Mouse (Mus musculus): ENCODE data around the gene Gtf3c1.

The Gtf3c1 gene

GRCm38 (mm10) chr7:125618016-125618415 lies 89.6 kb downstream of the Gtf3c1 start:
- DNase-seq (ENCODE audit: low spot score), result no peak

GRCm38 (mm10) chr7:125615453-125615852 lies 92.1 kb downstream of the Gtf3c1 start:
- DNase-seq (ENCODE audit: low spot score), result no peak

DNA sequence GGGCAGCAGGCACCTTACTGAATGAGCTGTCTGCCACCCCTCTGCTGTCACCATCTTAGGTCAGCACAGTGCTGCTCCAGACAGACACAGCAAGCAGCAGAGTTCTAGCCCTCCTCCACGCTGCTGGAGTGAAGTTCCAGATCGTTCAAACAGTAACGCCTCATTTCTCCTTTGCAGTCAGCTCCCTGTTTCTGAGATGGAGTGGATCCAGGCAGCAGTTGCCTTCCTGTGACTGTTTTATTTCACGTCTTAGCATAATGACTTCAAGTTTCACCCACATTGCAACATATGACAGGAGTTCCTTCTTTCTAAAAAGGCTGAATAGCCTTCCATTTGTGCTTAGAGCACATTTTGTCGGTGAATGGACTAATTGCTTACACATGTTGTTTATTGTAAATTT lies 94.0 kb downstream of the Gtf3c1 start:
- DNase-seq (ENCODE audit: low spot score), result no peak

DNA sequence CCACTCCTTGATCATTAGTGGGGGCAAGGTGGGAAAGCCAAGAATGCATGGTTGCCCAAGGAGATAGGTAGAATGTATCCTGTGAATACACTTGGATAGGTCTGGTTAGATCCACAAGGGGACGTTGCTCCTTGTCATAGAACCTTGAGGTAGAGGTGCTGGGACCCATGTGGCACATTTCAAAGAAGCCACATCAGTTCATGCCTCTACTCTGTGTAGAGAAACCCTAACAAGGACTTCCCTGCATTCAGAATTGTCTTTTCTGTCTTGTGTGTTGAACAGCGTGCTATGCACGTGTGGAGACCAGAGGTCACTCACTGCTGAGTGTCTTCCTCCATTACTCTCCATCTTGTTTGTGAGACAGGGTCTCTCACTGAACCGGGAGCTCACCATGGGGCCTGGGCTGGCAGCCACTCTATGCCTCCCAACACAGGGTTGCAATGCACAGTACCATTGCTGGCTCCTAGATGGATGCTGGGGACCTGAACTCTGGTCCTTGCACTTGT lies 99.3 kb downstream of the Gtf3c1 start:
- DNase-seq (ENCODE audit: low spot score), result no peak

DNA sequence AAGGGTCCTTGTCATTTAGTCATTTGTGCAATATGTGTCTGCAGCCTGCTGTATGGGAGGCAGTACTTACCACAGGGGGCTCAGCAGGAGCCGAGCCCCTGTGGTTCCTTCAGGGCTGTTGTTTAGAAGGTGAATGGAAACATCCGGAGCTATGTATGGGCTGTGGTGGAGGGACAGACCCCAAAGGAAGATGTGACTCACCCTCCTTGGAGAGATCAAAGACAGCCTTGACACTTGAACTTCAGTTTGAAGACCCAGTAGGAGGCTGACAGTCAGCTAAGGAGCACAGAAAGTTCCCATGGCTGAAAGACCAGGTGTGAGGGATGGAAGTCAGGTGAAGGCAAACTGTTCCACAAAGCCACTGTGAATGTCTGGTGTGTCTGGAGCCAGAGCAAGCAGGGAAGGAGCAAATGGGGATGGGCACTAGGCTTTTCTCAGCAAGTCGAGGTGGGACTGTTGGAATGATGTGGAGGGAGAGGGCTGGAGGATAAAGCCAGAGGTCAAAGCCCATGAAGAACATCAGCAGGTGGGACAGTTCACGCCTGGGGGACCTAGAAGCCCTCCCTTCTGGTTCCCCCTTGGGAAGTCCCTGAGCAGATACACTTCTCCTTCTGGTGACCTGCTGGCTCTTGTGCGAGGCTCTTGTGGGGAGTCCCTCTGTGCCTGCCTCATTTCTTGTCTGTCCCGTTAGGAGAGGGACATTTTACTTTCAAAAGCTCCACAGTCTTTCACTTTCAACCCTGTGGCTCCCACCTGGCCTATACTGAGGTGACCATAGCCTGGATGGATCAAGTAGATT lies 100.0 kb downstream of the Gtf3c1 start:
- DNase-seq (ENCODE audit: low spot score), result no peak

DNA sequence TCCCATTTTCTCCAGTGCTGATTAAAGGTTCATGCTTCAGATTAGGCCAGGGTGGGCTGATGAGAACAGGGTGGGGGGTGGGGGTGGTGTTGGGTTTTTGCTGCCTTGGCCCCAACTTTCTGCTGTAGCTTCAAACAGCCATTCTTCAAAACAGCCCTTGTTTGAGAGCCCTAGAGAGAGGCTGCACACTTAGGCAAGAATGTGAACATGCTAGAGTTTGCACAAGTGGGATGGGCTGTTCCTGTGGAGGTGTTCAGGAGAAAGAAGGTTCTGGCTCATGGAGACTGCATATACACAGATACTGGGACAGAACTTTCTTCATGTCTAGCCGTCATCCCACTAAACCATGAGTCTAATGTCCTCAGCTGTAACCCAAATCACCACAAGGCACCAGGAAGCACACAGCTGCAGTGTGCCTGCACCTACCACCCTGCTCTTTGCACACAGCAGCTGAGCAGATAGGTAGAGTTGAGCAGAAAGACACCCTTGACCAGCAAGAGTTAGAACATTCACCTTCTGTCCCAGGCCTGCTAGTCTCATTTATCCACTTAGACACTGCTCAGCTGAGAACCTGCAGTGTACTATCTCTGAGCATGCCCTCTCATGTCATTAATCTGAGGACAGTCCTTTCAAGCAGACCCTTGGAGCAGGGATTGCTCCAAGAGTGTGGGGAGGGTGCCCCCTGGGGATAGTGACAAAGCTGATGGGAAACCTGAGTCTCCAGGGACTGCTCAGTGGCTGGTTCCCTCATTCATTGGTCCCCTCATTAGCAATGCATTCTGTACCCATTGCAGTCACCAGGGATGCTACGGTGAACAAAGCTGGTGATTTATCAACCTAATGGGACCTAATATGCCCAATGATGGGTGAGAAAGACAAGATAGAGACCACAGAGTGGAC lies 101.1 kb downstream of the Gtf3c1 start:
- DNase-seq (ENCODE audit: low spot score), result no peak

- no peak for DNase-seq (ENCODE audit: low spot score)
Observed at GRCm38 (mm10) chr7:125605725-125606139, 101.8 kb downstream of the Gtf3c1 start.

GRCm38 (mm10) chr7:125604362-125605319 lies 102.9 kb downstream of the Gtf3c1 start:
- DNase-seq (ENCODE audit: low spot score), result no peak

- DNase-seq (ENCODE audit: low spot score), result no peak
Observed at GRCm38 (mm10) chr7:125603185-125603631, 104.4 kb downstream of the Gtf3c1 start, which contains the start of gene Il21r. TSS of gene Il21r (plus strand) at chr7:125603429.

- DNase-seq (ENCODE audit: low spot score), result no peak
Observed at GRCm38 (mm10) chr7:125601821-125602448, 105.6 kb downstream of the Gtf3c1 start.

DNA sequence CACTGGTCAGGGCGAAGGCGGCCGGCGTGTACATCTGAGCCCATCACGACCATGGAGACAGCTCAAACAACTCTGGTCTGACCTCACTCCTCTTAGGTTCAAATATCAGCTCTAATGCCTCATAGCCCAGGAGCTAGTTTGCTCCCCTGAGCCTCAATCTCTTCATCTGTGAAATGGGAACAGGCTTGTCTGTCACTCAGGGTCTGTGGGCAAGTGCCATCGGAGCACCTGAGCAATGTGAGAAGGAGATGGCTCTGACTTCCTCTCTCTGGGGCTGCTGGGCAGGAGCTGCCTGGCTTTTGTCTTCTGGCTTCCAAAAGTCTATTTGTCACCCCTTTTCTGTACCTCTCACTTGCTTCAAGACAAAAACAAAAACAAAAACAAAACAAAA lies 106.3 kb downstream of the Gtf3c1 start:
- DNase-seq (ENCODE audit: low spot score), result no peak

GRCm38 (mm10) chr7:125600612-125601279 lies 106.8 kb downstream of the Gtf3c1 start:
- no peak for DNase-seq (ENCODE audit: low spot score)

GRCm38 (mm10) chr7:125600136-125600535 lies 107.4 kb downstream of the Gtf3c1 start:
- no peak for DNase-seq (ENCODE audit: low spot score)

DNA sequence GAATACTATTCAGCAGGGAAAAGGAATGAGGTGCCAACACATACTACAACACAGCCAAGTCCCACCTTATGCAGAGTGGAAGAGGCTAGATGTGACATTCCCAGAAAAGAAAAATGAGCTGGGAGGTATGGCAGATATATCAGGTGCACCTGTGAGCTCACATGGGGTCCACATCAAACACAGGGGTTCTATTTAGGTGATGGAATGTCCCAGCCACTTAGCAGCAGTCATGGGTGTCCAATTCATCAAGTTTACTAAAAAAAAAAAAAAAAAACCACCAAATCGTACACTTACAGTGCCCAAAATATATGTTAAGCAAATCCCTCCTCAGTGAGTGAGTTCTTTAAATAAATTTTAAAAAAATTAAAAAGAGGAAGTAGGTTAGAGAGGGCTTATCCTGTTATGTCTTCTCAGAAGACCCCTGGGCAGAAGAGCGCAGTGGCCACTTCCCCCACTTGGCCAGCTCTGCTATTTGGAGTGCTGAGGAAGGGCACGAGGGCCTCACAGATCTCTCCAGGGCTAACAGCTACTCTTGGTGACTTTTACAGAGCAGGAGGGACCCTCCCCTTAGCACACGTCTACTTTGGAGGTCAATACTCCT lies 108.1 kb downstream of the Gtf3c1 start:
- no peak for DNase-seq (ENCODE audit: low spot score)

- no peak for DNase-seq (ENCODE audit: low spot score)
Observed at GRCm38 (mm10) chr7:125597516-125598347, 109.8 kb downstream of the Gtf3c1 start.

DNA sequence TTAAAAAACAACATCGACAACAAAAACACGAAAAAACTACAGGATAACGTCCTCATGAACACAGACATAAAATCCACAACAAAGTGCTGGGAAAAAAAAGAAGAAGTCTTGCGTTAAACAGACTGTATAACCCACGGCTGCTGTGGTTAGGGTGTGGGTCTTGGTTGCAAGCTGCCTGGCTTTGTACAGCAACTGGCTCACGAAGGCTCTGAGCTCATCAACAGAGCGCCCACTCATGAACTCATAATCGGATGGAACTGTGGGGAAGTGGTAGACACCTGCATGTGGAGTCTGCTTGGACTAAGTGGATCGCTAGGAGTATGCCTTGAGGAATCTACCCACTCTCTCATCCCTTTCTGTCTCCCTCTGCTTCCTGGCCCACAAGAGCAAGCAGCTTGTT lies 110.5 kb downstream of the Gtf3c1 start:
- no peak for DNase-seq (ENCODE audit: low spot score)

DNA sequence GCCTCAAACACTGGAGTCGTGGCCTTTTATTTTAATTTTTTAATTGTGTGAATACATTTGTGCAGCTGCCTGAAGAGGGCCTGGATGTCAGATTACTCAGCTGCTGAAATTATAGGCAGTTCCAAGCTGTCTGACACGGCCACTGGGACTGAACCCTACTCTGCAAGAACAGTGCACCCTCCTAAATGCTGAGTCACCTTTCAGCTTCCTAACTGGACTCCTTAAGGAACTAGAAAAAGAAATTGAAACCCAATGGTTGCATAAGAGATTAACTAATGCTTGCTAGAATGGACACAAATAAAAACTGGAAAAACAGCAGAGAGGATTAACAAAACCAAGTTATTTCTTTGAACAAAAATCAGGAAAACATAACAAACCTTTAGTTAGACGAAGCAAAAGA lies 111.2 kb downstream of the Gtf3c1 start:
- DNase-seq (ENCODE audit: low spot score), result no peak

DNA sequence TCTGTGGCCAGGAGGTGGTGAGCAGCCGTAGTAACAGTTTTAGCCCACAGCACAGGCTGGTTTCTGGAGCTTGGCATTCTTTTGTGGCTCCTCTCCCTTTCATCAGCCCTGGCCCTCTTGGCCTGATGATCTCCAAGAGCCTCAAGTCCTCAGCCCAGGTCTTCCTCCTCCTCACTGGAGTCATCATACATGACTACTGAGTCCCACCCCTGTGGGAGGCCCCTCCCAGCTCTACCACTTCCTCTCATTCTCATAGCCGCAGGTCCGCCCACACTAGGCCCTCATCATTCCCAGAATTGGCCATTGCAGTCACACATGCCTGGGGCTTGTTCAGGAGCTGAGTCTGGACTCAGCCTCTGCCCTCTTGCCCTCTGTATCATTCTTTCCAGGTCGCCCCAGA lies 113.7 kb downstream of the Gtf3c1 start:
- DNase-seq (ENCODE audit: low spot score), result no peak
